ENCODE assay signal across 15 mouse cellular contexts in the genomic region with DNA sequence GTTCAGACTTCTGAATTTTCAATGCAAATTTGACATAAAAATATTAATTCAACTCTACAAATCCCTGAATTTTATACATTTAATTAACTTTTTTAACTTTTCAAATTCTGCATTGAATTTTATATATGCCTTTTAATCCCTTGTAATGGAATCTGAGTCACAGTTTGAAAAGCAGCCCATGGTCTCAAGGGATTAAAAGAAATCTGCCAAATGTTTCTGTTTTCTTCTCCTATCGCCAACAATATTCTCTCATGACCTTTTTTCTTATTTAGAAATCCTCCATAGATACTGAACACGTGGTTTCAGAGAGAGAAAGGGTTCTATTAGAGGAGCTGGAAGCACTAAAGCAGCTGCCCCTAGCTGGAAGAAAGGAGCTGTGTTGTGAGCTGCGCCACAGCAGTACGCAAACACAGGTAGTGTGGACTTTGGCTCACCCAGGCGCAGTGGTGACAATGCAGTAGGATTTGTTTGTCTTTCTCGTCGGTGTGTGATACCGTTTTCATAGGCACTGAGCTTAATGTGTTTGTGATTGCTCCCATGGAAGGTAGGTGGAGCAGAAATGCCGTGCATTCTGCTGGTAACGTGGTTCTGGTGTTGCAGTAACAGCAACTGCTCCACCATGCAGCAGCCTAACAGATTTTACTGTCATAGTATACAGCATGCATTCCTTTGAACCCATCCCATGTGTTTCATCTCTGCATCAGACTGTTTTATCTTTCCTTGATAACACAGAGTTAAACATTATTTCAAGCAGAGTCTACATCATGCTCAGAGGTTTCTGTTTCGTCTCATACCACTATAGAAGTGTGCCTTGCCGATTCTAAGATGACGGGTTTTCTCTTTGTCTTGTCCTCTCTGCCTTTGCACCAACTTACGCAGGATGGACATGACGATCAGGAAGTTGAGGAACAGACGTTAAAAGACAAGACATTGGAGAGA.
DNase-seq lines count a peak whose midpoint lies in the region; TF ChIP-seq lines count a peak whose summit lies in the region.
"Had no signal": no experiment of that assay in that cellular context is flagged by ENCODE, and none has a peak within 500 bp of the region (broad histone marks: within the 10 kb centered on the region; RNA-seq: fewer than 3 reads in every experiment).

No protein-coding gene starts in this region.

- no peaks in the 10 kb centered on the region for H3K27me3 ChIP-seq in liver, adult 2 months (ENCODE audit: control insufficient read depth, insufficient read depth, low read length)
- no peaks in the 10 kb centered on the region for H3K27me3 ChIP-seq in small intestine, adult 2 months (ENCODE audit: control insufficient read depth, insufficient read depth, low read length)
- H3K27me3 ChIP-seq: embryonic facial prominence, embryonic 12.5 days; hindbrain, embryonic 12.5 days had no signal

- peaks cover 10% of the 10 kb centered on the region for H3K36me3 ChIP-seq in liver, adult 2 months (ENCODE audit: control insufficient read depth, insufficient read depth, low read length)
- H3K36me3 ChIP-seq in small intestine, adult 2 months (ENCODE audit: control insufficient read depth, insufficient read depth, low read length), result peaks cover 23% of the 10 kb centered on the region

- H3K4me3 ChIP-seq in liver, adult 2 months (ENCODE audit: insufficient read depth, low read depth, low read length), result peak overlapping the region; percentile 21; the same call in 1 of the 2 replicates
- peak overlapping the region; percentile 30; the same call in 1 of the 2 replicates for H3K4me3 ChIP-seq in small intestine, adult 2 months (ENCODE audit: low read depth, low read length)
- H3K4me3 ChIP-seq in left cerebral cortex, adult 2 months, result no peak overlapping the region
- H3K4me3 ChIP-seq: embryonic facial prominence, embryonic 12.5 days; hindbrain, embryonic 12.5 days; myocyte had no signal

- TF ChIP-seq CTCF in liver, adult 2 months (IDR thresholded peaks at IDR 0.05; ENCODE audit: low read depth, low read length), result no peak
- no peak for TF ChIP-seq CTCF in small intestine, adult 2 months (IDR thresholded peaks at IDR 0.05; ENCODE audit: extremely low read depth, insufficient read length, insufficient replicate concordance, low read depth, low read length)
- TF ChIP-seq CTCF in left cerebral cortex, adult 2 months (IDR thresholded peaks at IDR 0.05), result no peak

- H3K79me2 ChIP-seq in liver, adult 2 months (ENCODE audit: control insufficient read depth, insufficient read depth, low read length), result no peaks in the 10 kb centered on the region

- DNase-seq in 3T3-L1 (ENCODE audit: low read depth, low spot score), result peak; percentile 45
- DNase-seq in NIH3T3 (ENCODE audit: low read depth), result peak; percentile 67
- DNase-seq in liver, adult 2 months (ENCODE audit: extremely low read depth, low read depth, low spot score), result peak; percentile 91
- no peak for DNase-seq in left cerebral cortex, postnatal 4 days
- DNase-seq in embryo, embryonic 10.5 days (ENCODE audit: low spot score), result no peak
- no peak for DNase-seq in left cerebral cortex, adult 2 months (ENCODE audit: extremely low spot score in 1 of 2, low spot score in 2 of 2)
- DNase-seq: adrenal gland, postnatal 14 days; cerebellum, adult 18-20 months; kidney, adult 2 months; midbrain, embryonic 14.5 days; retina, postnatal 1 day had no signal

- peak overlapping the region; percentile 14; the same call in 1 of the 2 replicates for H3K27ac ChIP-seq in liver, adult 2 months (replicated peaks; ENCODE audit: insufficient read depth, low read depth, low read length)
- H3K27ac ChIP-seq in small intestine, adult 2 months (ENCODE audit: insufficient read depth, low read depth, low read length), result peak overlapping the region; percentile 83
- no peak overlapping the region for H3K27ac ChIP-seq in left cerebral cortex, adult 2 months
- H3K27ac ChIP-seq: embryonic facial prominence, embryonic 12.5 days; hindbrain, embryonic 12.5 days had no signal

- intact Hi-C loops in left cerebral cortex, postnatal 4 days (cut with DNase I), result no loop called here
- intact Hi-C loops in left cerebral cortex, adult 2 months (cut with DNase I), result no loop called here

- 23% methylated on average over 16 of the region's 16 CpGs for WGBS in liver, adult 2 months
- 29% methylated on average over 16 of the region's 16 CpGs for WGBS in small intestine, adult 2 months

- no peak for TF ChIP-seq POLR2A in liver, adult 2 months (IDR thresholded peaks at IDR 0.05; ENCODE audit: extremely low read depth, insufficient read depth, low read length)
- no peak for TF ChIP-seq POLR2A in small intestine, adult 2 months (IDR thresholded peaks at IDR 0.05; ENCODE audit: low read depth, low read length)

- peak overlapping the region; percentile 15; the same call in 1 of the 2 replicates for H3K9ac ChIP-seq in liver, adult 2 months (ENCODE audit: low read depth, low read length)
- H3K9ac ChIP-seq: embryonic facial prominence, embryonic 12.5 days; hindbrain, embryonic 12.5 days had no signal

- H3K4me1 ChIP-seq in liver, adult 2 months (ENCODE audit: control insufficient read depth, insufficient read depth, low read length), result no peaks in the 10 kb centered on the region; the same call in 1 of the 2 replicates
- H3K4me1 ChIP-seq in small intestine, adult 2 months (ENCODE audit: control insufficient read depth, insufficient read depth, insufficient read length, low read length), result no peaks in the 10 kb centered on the region
- H3K4me1 ChIP-seq: embryonic facial prominence, embryonic 12.5 days; hindbrain, embryonic 12.5 days had no signal

Comparison
In these comparisons a context has a peak if more than half of its experiments do, and no peak if none do; other contexts are left out.
1. DNase-seq: peak in 3T3-L1 (single experiment), NIH3T3 (single experiment) and liver, adult 2 months (single experiment); none in left cerebral cortex, postnatal 4 days (single experiment), embryo, embryonic 10.5 days (single experiment) and left cerebral cortex, adult 2 months (0 of 2).